Mouse (Mus musculus): Measurements from ENCODE around the gene Aldh4a1.

- no peak for TF ChIP-seq ZNF384 (IDR thresholded peaks at IDR 0.05; ENCODE audit: low read depth, low read length)
- no peak for TF ChIP-seq MAFK (IDR thresholded peaks at IDR 0.05; ENCODE audit: insufficient read depth, low read depth, low read length)
- no peak for TF ChIP-seq ZC3H11A (IDR thresholded peaks at IDR 0.05; ENCODE audit: borderline replicate concordance, low read depth, low read length)
Observed at GRCm38 (mm10) chr4:139578389-139578788, 44.3 kb upstream of the Aldh4a1 start.
